Mouse (Mus musculus) thymus, postnatal 14 days (tissue): ENCODE data around the gene Eppin.
"Not testable (repeated sequence)": the region's sequence is repeated elsewhere in the genome, so short reads cannot be mapped to it uniquely, and the experiment has no call there.

Experiments
- DNase-seq: peaks from one replicate; pipeline ENCODE4 v3.0.0; 2021

The Eppin gene

DNA sequence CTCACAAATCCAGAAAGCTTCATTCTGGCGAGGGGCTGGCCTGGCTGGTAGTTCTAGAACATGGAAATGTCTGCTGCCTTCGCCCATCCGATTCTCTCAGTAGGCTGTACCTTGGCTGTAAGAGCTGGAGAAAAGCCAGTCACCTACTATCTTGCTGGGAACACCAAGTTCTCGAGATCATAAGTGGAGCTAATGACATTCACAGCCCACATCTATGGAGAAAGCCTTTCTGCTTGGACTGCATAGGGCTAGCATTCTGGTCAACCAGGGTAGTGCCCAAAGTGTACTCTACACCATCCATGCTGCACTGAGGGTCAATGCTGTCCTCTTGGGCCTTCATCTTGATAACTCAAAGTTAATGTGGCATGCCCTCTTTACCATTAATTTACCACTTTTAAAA lies at the start of gene Eppin:
Gene Eppin (minus strand): TSS at position 101 of the 400 bp plus-strand sequence.
- no peak for DNase-seq

DNA sequence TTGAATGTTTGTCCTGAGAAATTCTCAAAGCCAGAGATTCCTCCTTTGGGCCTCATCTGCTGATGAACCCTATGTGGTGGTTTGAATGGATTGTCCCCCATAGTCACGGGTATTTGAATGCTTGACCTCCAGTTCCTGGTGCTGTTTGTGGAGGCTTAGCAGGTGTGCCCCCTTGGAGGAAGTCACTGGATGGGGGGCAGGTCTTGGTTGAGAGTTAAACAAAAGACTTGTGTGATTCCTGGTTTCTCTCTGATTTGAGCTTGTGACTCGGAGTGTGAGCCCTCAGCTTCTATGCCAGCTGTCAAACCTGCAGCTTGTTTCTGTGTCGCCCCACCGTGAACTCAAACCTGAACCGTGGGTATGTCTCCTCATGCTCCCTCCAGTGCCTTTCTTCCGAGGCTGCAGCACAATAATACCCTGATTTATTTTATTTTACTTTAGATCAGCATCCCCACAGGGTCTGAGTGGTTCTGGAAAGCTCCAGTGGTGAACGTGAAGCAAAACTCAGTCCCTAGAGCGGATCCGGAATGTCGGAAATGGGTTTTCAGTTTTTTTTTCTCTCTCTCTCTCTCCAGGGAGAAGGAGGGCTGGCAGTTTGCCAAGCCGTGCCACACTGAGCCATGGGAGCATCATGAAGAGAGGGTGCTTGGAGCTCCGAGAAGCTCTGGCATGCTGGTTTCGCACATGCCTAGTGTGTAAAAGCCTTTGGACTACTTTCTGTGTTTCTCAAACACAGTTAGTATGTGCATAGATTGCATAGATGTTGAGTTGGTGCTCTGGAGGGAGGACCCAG lies 48.7 kb upstream of the Eppin start:
- DNase-seq = no peak

DNA sequence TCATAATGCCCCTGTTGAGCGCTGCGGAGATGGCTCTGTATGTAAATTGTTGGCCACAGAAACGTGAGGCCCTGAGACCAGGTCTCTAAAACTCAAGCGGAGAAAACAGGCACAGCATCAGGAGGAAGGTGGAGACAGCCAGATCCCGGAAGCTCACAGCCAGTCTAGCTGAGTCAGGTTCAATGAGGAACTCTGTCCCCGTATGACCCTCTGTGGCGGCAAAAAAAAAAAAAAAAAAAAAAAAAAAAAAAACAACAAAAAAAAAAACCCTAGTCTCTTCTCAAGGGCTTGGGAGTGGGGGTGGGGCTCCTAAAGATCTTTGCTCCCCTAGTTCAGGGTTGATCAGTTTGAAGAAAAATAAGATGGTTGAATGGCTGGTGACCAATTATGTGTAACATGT lies 47.7 kb upstream of the Eppin start:
- no peak for DNase-seq

DNA sequence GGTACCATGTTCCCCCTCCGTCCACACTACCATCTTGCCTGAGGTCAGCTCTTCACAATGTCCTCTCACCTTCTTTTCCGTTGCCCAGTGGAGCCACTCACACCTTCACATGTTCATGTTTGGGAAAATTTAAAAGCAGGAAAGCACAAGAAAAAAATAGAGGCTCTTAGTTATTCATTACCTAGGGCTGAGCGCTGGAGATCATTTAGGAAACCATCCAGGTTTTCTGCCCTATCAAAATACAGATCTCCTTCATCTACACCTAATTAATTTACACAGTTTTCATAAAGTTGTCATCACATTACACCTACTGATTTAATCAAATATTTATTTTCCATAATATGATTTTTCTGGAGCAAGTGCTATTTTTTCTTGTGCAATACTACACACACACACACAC lies 45.3 kb upstream of the Eppin start, which contains the start of gene Wfdc16:
Gene Wfdc16 (minus strand): TSS at position 101 of the 400 bp plus-strand sequence.
- DNase-seq = no peak

DNA sequence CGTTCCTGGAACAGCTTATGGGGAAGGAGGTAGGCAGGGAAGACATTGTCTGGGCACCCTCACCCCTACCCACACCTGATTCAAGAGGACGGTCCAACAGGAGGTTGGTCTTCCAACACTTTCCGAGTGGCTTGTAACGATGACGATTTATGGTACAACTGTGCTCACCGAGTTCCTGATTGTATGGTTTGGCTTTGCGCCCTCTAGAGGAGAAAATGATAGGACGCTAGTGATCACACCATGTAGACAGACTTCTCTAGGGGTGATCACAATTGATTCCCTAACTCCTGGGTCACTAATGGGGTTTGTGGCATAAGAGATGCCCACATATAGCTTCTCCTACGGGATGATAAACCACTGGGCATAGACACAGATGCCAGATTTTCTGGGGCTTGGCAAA lies 41.9 kb upstream of the Eppin start:
- peak; percentile 7 for DNase-seq

- DNase-seq = no peak
Observed at GRCm38 (mm10) chr2:164621775-164622174, 28.4 kb upstream of the Eppin start.

DNA sequence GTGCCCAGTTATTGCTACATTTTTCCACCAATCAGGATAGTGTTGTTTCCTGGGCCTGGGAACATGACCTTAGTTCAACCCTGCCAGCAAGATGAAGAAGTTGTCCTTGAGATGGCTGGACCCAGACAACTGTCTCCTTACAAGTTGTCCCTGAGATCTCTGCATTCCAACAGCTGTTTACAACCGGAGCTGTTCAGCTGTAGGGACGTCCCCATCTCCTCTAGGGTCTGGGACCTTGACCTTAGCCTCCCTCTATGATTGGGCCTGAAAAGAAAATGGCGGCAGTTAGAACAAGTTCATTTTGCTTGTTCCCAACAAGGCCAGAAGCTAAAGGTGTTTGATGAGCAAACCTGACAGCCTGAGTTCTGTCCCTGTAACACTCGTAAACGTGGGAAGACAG lies 25.7 kb upstream of the Eppin start:
- no peak for DNase-seq

DNA sequence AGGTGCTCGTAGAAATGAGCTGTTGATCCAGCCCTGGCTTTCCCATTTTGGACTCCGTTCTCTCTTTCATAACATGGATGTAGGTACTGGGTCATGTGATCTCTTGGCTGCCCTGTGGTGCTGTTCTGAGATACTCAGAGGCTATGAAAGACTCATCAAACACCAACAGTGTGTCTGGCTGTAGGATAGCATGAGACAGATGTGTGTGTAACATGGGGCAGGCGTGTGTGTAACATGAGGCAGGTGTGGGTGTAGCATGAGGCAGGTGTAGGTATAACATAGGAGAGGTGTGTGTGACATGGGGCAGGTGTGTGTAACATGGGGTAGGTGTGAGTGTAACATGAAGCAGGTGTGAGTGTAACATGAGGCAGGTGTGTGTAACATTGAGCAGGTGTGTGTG lies 22.0 kb upstream of the Eppin start:
- no peak for DNase-seq

- not testable (repeated sequence) for DNase-seq
Observed at GRCm38 (mm10) chr2:164613471-164613870, 20.1 kb upstream of the Eppin start, which contains the start of the genes Wfdc6b and Wfdc8. Gene Wfdc6b, plus strand, starts transcription at chr2:164613522. Gene Wfdc8, minus strand, starts transcription at chr2:164613626.

DNA sequence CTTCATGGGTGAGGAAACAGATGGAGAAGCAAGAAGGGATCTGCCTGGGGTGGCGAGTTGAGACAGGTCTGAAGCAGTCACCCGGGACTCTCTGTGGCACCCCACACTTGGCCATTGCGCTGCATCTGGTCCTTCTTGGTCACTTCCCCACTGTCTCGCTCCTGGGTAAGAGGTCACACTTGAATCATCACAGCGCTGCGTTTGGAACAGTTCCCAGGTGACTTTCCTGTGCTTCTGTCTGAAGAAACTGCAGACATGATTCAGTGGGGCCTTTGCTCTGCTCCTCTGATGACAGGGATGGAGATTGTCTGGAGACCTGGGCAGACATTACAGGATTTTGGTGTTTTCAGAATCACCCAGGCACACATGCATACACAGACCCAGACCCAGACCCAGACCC lies 15.4 kb upstream of the Eppin start:
- no peak for DNase-seq

- no peak for DNase-seq
Observed at GRCm38 (mm10) chr2:164604411-164604810, 11.0 kb upstream of the Eppin start.

GRCm38 (mm10) chr2:164603482-164603881 lies 10.1 kb upstream of the Eppin start:
- no peak for DNase-seq

DNA sequence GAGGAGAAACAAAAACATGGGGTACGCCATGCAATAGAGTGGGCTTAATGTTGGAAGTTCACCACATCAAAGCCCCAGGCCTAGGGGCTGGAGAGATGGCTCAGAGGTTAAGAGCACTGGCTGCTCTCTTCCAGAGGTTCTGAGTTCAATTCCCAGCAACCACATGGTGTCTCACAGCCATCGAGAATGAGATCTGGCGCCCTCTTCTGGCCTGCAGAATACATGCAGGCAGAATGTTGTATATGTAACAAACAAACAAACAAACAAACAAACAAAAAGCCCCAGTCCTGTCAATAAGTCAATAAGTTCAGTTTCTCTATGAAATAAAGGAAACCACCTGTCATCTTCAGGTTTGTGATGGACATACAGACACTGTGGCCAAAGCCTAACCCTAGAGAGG lies 6.8 kb upstream of the Eppin start:
- no peak for DNase-seq

DNA sequence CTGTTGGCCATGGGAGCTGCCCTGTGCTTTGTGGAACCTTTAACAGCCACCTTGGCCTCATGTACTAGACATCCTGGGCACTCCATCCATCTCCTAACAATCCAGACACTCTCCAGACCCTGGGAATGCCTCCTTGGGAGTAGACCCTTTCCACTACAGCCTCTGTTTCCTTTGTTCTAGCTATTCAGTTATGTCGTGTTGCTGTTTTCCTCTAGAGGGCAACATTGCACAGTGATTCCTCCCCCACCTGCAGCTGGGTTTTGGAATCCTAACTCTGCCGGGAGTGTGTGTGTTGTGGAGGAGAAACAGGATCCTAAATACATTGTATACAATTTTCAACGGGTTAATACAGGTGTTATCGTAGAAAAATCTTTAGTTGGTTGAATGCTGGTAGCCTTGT lies 1.4 kb downstream of the Eppin start:
- peak; percentile 9 for DNase-seq

DNA sequence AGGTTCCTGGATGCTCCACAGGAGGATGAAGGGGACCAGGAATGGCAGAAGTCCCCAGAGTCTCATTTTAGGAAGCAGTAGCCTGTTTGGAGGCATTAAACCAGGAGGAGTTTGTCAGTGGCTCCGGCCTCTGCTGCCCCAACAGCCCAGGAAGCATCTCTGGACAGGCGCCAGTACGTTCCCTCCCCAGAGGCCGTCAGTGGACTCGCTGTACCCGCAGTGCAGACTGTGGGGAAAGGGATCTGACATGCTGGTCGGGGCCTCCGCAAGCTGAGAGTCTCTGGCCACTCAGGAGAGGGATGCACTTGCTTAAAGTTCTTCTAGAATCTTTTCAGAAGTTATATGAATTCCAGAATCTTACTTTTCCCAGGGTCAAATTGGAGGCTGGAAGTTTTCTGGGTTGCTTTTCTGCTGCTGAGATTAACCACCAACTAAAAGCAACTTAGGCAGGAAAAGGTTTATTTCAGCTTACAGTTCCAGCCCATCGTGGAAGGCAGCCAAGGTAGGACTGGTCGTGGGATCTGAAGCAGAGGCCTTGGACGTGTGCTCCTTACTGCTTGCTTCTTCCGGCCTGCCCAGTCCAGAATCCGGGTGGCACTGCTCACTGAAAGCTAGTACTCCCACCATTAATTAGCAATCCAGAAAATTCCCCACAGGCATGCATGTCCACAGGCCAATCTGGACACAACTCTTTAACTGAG lies 8.2 kb downstream of the Eppin start, which contains the start of gene Wfdc6a:
Gene Wfdc6a (minus strand): TSS at position 423 of the 701 bp plus-strand sequence.
- DNase-seq = not testable (repeated sequence)

- DNase-seq = not testable (repeated sequence)
Observed at GRCm38 (mm10) chr2:164573359-164573758, 20.0 kb downstream of the Eppin start, which contains the start of gene Spint3. Gene Spint3, minus strand, starts transcription at chr2:164573459.

DNA sequence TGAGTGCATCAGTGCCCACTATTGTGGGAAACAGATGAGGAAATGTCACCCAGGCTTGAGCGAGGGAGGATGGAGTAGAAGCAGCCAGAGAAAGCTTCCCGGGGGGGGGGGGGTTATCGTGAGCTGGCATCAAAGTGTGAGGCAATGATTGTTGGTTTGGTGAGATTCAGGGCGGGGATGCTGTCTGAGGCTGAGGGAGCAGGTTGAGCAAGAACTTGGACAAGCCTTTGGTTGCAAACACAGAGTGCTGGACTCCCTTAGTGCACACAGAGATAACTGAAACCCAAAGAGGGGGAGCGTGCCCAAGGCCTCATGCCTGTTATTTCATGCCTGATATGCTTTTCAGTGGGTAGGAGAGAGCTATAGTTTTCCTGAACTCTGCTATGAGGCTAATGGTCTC lies 25.9 kb downstream of the Eppin start:
- DNase-seq = no peak

GRCm38 (mm10) chr2:164566997-164567396 lies 26.4 kb downstream of the Eppin start:
- no peak for DNase-seq

DNA sequence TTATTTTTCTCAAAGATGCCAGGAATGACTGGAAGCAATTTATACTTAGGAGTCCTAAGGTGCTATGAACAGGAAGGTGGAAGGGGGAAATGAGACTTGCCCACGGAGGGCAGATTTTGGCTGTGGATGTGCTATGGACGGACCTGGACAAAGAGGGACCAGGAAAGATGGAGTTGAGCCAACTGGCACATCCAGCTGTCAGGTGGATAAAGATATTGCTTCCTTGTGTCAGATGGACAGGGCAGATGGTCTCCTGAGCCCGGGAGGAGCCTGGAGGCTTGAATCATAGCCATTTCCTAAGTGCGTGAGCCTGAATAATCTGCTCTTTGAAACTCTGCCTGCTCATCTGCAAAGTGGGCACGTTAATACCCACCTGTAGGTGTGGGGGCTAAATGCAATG lies 29.0 kb downstream of the Eppin start:
- DNase-seq = no peak

- DNase-seq = no peak
Observed at GRCm38 (mm10) chr2:164563339-164564038, 29.9 kb downstream of the Eppin start.

DNA sequence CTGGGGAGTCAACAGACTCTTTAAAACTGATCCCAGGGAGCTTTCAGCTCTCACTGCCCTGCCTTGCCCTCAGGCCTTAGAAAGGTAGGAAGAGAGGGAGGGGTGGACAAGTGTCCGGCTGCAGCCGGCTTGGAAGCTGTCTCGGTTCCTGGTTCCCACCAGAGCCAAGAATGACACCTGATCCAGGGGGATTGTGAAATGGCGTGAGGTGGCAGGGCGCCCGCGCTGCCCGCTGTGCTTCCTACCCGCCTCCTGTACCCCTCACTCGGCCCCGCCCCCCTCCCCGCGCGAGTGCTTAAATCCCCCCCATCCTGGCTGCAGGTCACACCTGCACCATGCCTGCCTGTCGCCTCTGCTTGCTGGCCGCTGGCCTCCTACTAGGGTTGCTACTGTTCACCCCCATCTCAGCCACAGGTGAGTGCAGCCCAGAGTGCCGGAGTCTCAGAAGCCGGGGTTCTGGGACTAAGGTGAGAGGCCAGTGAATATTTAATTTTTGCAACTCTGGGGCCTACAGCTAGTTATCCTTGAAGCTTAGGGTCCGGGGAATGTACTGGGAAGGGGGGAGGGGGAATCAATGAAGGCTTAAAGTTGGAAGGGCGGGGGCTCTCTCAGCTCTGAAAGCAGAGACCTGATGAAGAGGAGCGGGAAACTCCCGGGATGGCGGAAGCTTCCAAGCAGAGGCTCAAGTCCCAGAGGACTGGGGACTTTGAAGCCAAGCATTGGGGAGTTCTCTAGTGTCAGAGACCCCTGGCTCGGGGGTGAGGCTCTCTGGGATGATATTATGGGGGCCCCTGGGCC lies 30.8 kb downstream of the Eppin start, which contains the start of gene Wfdc2:
Gene Wfdc2 (plus strand): TSS at position 23 of the 798 bp plus-strand sequence.
- DNase-seq = no peak

GRCm38 (mm10) chr2:164560106-164560505 lies 33.3 kb downstream of the Eppin start:
- no peak for DNase-seq
